Mouse (Mus musculus): Measurements from ENCODE around the gene Pigs. TPM values are rescaled to one million over a fixed set of nuclear protein-coding genes. Genes with fewer than 3 reads are reported as not detected.

The Pigs gene
- polyA plus RNA-seq, 1 experiment from 2014 or later = 67.8 TPM

GRCm38 (mm10) chr11:78318411-78318810 lies 9.8 kb upstream of the Pigs start:
- 95% methylated on average over 2 of the region's 2 CpGs for WGBS
- H3K27me3 ChIP-seq (replicated peaks) = no peaks in the 10 kb centered on the region
- H3K36me3 ChIP-seq = peaks cover 51% of the 10 kb centered on the region
- H3K4me2 ChIP-seq = no peak overlapping the region
- H3K9ac ChIP-seq = no peak overlapping the region
- ATAC-seq (ENCODE audit: insufficient read depth, low FRiP score, low read depth) = no peak
- H3K4me1 ChIP-seq = peaks cover 13% of the 10 kb centered on the region; the same call in 1 of the 2 replicates
- no peak overlapping the region for H3K4me3 ChIP-seq (replicated peaks)
- H3K9me3 ChIP-seq = no peaks in the 10 kb centered on the region
- H3K27ac ChIP-seq = no peak overlapping the region

GRCm38 (mm10) chr11:78322076-78322831 lies 6.0 kb upstream of the Pigs start:
- Histone ChIP-seq H3K27ac (peak overlapping the region; percentile 59; the same call in 1 of the 2 replicates), H3K4me1 (peaks cover 15% of the 10 kb centered on the region; the same call in 1 of the 2 replicates), H3K27me3 (replicated peaks) (no peaks in the 10 kb centered on the region), H3K4me3 (replicated peaks) (no peak overlapping the region), H3K36me3 (peaks cover 29% of the 10 kb centered on the region), H3K9me3 (no peaks in the 10 kb centered on the region), H3K4me2 (peak overlapping the region; percentile 43), H3K9ac (no peak overlapping the region)
- WGBS = 43% methylated on average over 2 of the region's 2 CpGs
- no peak for ATAC-seq (ENCODE audit: insufficient read depth, low FRiP score, low read depth)

GRCm38 (mm10) chr11:78322860-78323259 lies 5.4 kb upstream of the Pigs start, which contains the start of gene Aldoc:
Gene Aldoc (plus strand): TSS chr11:78322968.
- Histone ChIP-seq H3K27ac (peak within 1 kb of the TSS; percentile 69), H3K4me2 (peak within 1 kb of the TSS; percentile 43), H3K36me3 (peaks cover 23% of the 10 kb centered on the region), H3K27me3 (replicated peaks) (no peaks in the 10 kb centered on the region), H3K4me1 (peaks cover 15% of the 10 kb centered on the region; the same call in 1 of the 2 replicates), H3K4me3 (replicated peaks) (peak within 1 kb of the TSS; percentile 25), H3K9ac (no peak within 1 kb of the TSS), H3K9me3 (no peaks in the 10 kb centered on the region)
- peak; percentile 99 for ATAC-seq (ENCODE audit: insufficient read depth, low FRiP score, low read depth)
- WGBS = 5% methylated on average over 15 of the region's 15 CpGs

GRCm38 (mm10) chr11:78324000-78324785 lies 4.0 kb upstream of the Pigs start:
- Histone ChIP-seq H3K4me2 (no peak overlapping the region), H3K9ac (no peak overlapping the region), H3K27me3 (replicated peaks) (no peaks in the 10 kb centered on the region), H3K9me3 (no peaks in the 10 kb centered on the region), H3K4me3 (replicated peaks) (no peak overlapping the region), H3K36me3 (peaks cover 13% of the 10 kb centered on the region), H3K27ac (no peak overlapping the region), H3K4me1 (peaks cover 20% of the 10 kb centered on the region)
- ATAC-seq (ENCODE audit: insufficient read depth, low FRiP score, low read depth) = no peak
- WGBS = 83% methylated on average over 15 of the region's 15 CpGs

GRCm38 (mm10) chr11:78324965-78325364 lies 3.2 kb upstream of the Pigs start:
- Histone ChIP-seq H3K27me3 (replicated peaks) (no peaks in the 10 kb centered on the region), H3K9me3 (no peaks in the 10 kb centered on the region), H3K9ac (no peak overlapping the region), H3K27ac (no peak overlapping the region), H3K36me3 (peaks cover 8% of the 10 kb centered on the region; the same call in 1 of the 2 replicates), H3K4me3 (replicated peaks) (no peak overlapping the region), H3K4me1 (peaks cover 23% of the 10 kb centered on the region), H3K4me2 (no peak overlapping the region)
- 94% methylated on average over 12 of the region's 12 CpGs for WGBS
- ATAC-seq (ENCODE audit: insufficient read depth, low FRiP score, low read depth) = no peak

GRCm38 (mm10) chr11:78327215-78327614 lies 1.0 kb upstream of the Pigs start:
- no peak for ATAC-seq (ENCODE audit: insufficient read depth, low FRiP score, low read depth)
- Histone ChIP-seq H3K27me3 (replicated peaks) (no peaks in the 10 kb centered on the region), H3K4me3 (replicated peaks) (no peak overlapping the region), H3K9me3 (no peaks in the 10 kb centered on the region), H3K36me3 (no peaks in the 10 kb centered on the region), H3K9ac (no peak overlapping the region), H3K27ac (no peak overlapping the region), H3K4me1 (peaks cover 20% of the 10 kb centered on the region), H3K4me2 (no peak overlapping the region)
- WGBS = 89% methylated on average over 4 of the region's 4 CpGs

GRCm38 (mm10) chr11:78328512-78329056 lies 369 bp downstream of the Pigs start:
- ATAC-seq (ENCODE audit: insufficient read depth, low FRiP score, low read depth) = peak; percentile 67

GRCm38 (mm10) chr11:78332676-78333075 lies 4.5 kb downstream of the Pigs start:
- H3K4me3 ChIP-seq (replicated peaks) = no peak overlapping the region
- no peaks in the 10 kb centered on the region for H3K9me3 ChIP-seq
- no peak overlapping the region for H3K27ac ChIP-seq
- H3K36me3 ChIP-seq = peaks cover 11% of the 10 kb centered on the region
- ATAC-seq (ENCODE audit: insufficient read depth, low FRiP score, low read depth) = no peak
- 93% methylated on average over 12 of the region's 12 CpGs for WGBS
- no peaks in the 10 kb centered on the region for H3K27me3 ChIP-seq (replicated peaks)
- no peak overlapping the region for H3K4me2 ChIP-seq
- no peak overlapping the region for H3K9ac ChIP-seq
- peaks cover 7% of the 10 kb centered on the region; the same call in 1 of the 2 replicates for H3K4me1 ChIP-seq

More at GRCm38 (mm10) chr11:78328512-78329056, 369 bp downstream of the Pigs start:
- Histone ChIP-seq H3K9ac (peak overlapping the region; percentile 85), H3K27ac (no peak overlapping the region), H3K4me1 (peaks cover 8% of the 10 kb centered on the region; the same call in 1 of the 2 replicates), H3K36me3 (peaks cover 3% of the 10 kb centered on the region; the same call in 1 of the 2 replicates), H3K27me3 (replicated peaks) (no peaks in the 10 kb centered on the region), H3K4me3 (replicated peaks) (peak overlapping the region; percentile 84), H3K4me2 (peak overlapping the region; percentile 94), H3K9me3 (no peaks in the 10 kb centered on the region)
- WGBS = under 1% methylated on average over 41 of the region's 41 CpGs

- H3K27me3 ChIP-seq (replicated peaks) = no peaks in the 10 kb centered on the region
- H3K4me1 ChIP-seq = peaks cover 4% of the 10 kb centered on the region; the same call in 1 of the 2 replicates
- H3K9me3 ChIP-seq = no peaks in the 10 kb centered on the region
- no peak overlapping the region for H3K4me2 ChIP-seq
- no peak overlapping the region for H3K9ac ChIP-seq
- ATAC-seq (ENCODE audit: insufficient read depth, low FRiP score, low read depth) = no peak
- no peak overlapping the region for H3K27ac ChIP-seq
- peaks cover 16% of the 10 kb centered on the region for H3K36me3 ChIP-seq
- WGBS = 88% methylated on average over 5 of the region's 5 CpGs
- H3K4me3 ChIP-seq (replicated peaks) = no peak overlapping the region
These were observed 5.8 kb downstream of the Pigs start for GRCm38 (mm10) chr11:78333992-78334391.

- no peak overlapping the region for H3K27ac ChIP-seq
- no peaks in the 10 kb centered on the region for H3K27me3 ChIP-seq (replicated peaks)
- WGBS = 94% methylated on average over 8 of the region's 8 CpGs
- no peak overlapping the region for H3K9ac ChIP-seq
- no peak for ATAC-seq (ENCODE audit: insufficient read depth, low FRiP score, low read depth)
- H3K36me3 ChIP-seq = peaks cover 25% of the 10 kb centered on the region
- no peak overlapping the region for H3K4me2 ChIP-seq
- no peak overlapping the region for H3K4me3 ChIP-seq (replicated peaks)
- H3K4me1 ChIP-seq = no peaks in the 10 kb centered on the region
- no peaks in the 10 kb centered on the region for H3K9me3 ChIP-seq
These were observed 8.8 kb downstream of the Pigs start for GRCm38 (mm10) chr11:78337040-78337439.

- peaks cover 13% of the 10 kb centered on the region for H3K36me3 ChIP-seq
- no peaks in the 10 kb centered on the region for H3K27me3 ChIP-seq (replicated peaks)
- H3K4me1 ChIP-seq = peaks cover 35% of the 10 kb centered on the region
- WGBS = 80% methylated on average over 12 of the region's 12 CpGs
- no peak overlapping the region for H3K4me2 ChIP-seq
- no peaks in the 10 kb centered on the region for H3K9me3 ChIP-seq
- no peak overlapping the region for H3K4me3 ChIP-seq (replicated peaks)
- ATAC-seq (ENCODE audit: insufficient read depth, low FRiP score, low read depth) = no peak
- no peak overlapping the region for H3K9ac ChIP-seq
- H3K27ac ChIP-seq = no peak overlapping the region
These were observed 13.5 kb downstream of the Pigs start for GRCm38 (mm10) chr11:78341702-78342101.
